Comparison of ENCODE assay signal across 27 mouse cellular contexts in genomic region chr8:119742409-119742808, GRCm38 (mm10). TPM values are rescaled to one million over a fixed set of nuclear protein-coding genes. Genes with fewer than 3 reads are reported as not detected.
"Had no signal": no experiment of that assay in that cellular context is flagged by ENCODE, and none has a peak within 500 bp of the region (broad histone marks: within the 10 kb centered on the region; RNA-seq: fewer than 3 reads in every experiment).

No protein-coding gene starts in this region.

- ATAC-seq: hindbrain, embryonic 16.5 days; inflammation-experienced regulatory T-cells, adult 6 months; intestine, embryonic 15.5 days; intestine, postnatal 0 days had no signal

- DNase-seq: gastrocnemius, adult 2 months; gastrocnemius, postnatal 10 days; gastrocnemius, postnatal 25 days; kidney, adult 18-20 months; kidney, adult 8-10 months; kidney, postnatal 10 days; kidney, postnatal 25 days; kidney, postnatal 4 days; liver; liver, embryonic 13.5 days had no signal

- H3K36me3 ChIP-seq: hindbrain, embryonic 10.5 days; hindbrain, embryonic 12.5 days; intestine, embryonic 15.5 days; limb, embryonic 10.5 days; limb, embryonic 12.5 days; liver, embryonic 13.5 days; liver, embryonic 15.5 days had no signal

- H3K4me3 ChIP-seq: gastrocnemius, adult 2 months; hindbrain, embryonic 10.5 days; hindbrain, embryonic 12.5 days; intestine, embryonic 15.5 days; layer of hippocampus, adult 2 months; left cerebral cortex, adult 2 months; limb, embryonic 10.5 days; limb, embryonic 12.5 days; liver, embryonic 13.5 days; liver, embryonic 15.5 days had no signal

- H3K27ac ChIP-seq: gastrocnemius, adult 2 months; hindbrain, embryonic 10.5 days; hindbrain, embryonic 12.5 days; hindbrain, embryonic 14.5 days; intestine, embryonic 15.5 days; layer of hippocampus, adult 2 months; left cerebral cortex, adult 2 months; limb, embryonic 10.5 days; limb, embryonic 12.5 days; liver, embryonic 13.5 days; liver, embryonic 15.5 days had no signal

- H3K9ac ChIP-seq: hindbrain, embryonic 12.5 days; hindbrain, embryonic 14.5 days; intestine, embryonic 15.5 days; limb, embryonic 12.5 days; liver, embryonic 13.5 days; liver, embryonic 15.5 days had no signal

- H3K4me2 ChIP-seq: hindbrain, embryonic 12.5 days; hindbrain, embryonic 14.5 days; intestine, embryonic 15.5 days; limb, embryonic 12.5 days; liver, embryonic 11.5 days; liver, embryonic 13.5 days; liver, embryonic 15.5 days had no signal

- H3K4me1 ChIP-seq: limb, embryonic 12.5 days had no signal

- H3K9me3 ChIP-seq: hindbrain, embryonic 10.5 days; hindbrain, embryonic 12.5 days; intestine, embryonic 15.5 days; limb, embryonic 10.5 days; limb, embryonic 12.5 days; liver, embryonic 13.5 days; liver, embryonic 15.5 days had no signal

- H3K27me3 ChIP-seq: hindbrain, embryonic 12.5 days; intestine, embryonic 15.5 days; limb, embryonic 12.5 days; liver, embryonic 13.5 days; liver, embryonic 15.5 days had no signal

RNA-seq across cellular contexts. Expression of gene Atp2c2, which starts 42.6 kb away (rescaled TPM):
- total RNA-seq: gastrocnemius, postnatal 10 days; gastrocnemius, postnatal 4 days; granulocyte monocyte progenitor cell, adult 5-6 weeks; heart, postnatal 10 days; heart, postnatal 36 days had no signal
- polyA plus RNA-seq: inflammation-experienced regulatory T-cells, adult 6 months had no signal
